Mouse (Mus musculus): ENCODE data around the gene Bcl2l1.

GRCm38 (mm10) chr2:152756474-152757393 is 74.8 kb downstream of the Bcl2l1 start:
- no peak for TF ChIP-seq CTCF (IDR thresholded peaks at IDR 0.05; ENCODE audit: control insufficient read depth, insufficient read depth, low read length)
- TF ChIP-seq POLR2A (IDR thresholded peaks at IDR 0.05; ENCODE audit: borderline replicate concordance, control insufficient read depth, low read depth, low read length), result no peak

All from bone marrow, adult 2 months (tissue).